9 mouse cellular contexts compared by ENCODE assay signal in genomic region chr4:148041611-148042191, GRCm38 (mm10). TPM values are rescaled to one million over a fixed set of nuclear protein-coding genes. Genes with fewer than 3 reads are reported as not detected.
DNase-seq lines count a peak whose midpoint lies in the region; ATAC-seq and TF ChIP-seq lines count a peak whose summit lies in the region.
"Had no signal": no experiment of that assay in that cellular context is flagged by ENCODE, and none has a peak within 500 bp of the region (broad histone marks: within the 10 kb centered on the region; RNA-seq: fewer than 3 reads in every experiment).

No protein-coding gene starts in this region.

- ATAC-seq in embryonic facial prominence, embryonic 12.5 days (ENCODE audit: insufficient number of reproducible peaks, insufficient read depth, low FRiP score, low TSS enrichment), result no peak
- no peak for ATAC-seq in heart, embryonic 16.5 days (replicated peaks; ENCODE audit: extremely low read depth, insufficient read depth, low FRiP score)

- no peaks in the 10 kb centered on the region; the same call in none of the 2 replicates for H3K36me3 ChIP-seq in testis, adult 2 months (ENCODE audit: control insufficient read depth, insufficient read depth, low read length)
- peaks cover 26% of the 10 kb centered on the region for H3K36me3 ChIP-seq in embryonic facial prominence, embryonic 12.5 days
- peaks cover 5% of the 10 kb centered on the region; the same call in 1 of the 2 replicates for H3K36me3 ChIP-seq in heart, embryonic 16.5 days (ENCODE audit: control insufficient read depth, insufficient read depth)

- H3K27ac ChIP-seq in testis, adult 2 months (ENCODE audit: control insufficient read depth, insufficient read depth, low read depth, low read length), result peak overlapping the region; percentile 69; the same call in 1 of the 2 replicates
- H3K27ac ChIP-seq in embryonic facial prominence, embryonic 12.5 days, result peak overlapping the region; percentile 89
- peak overlapping the region; percentile 81 for H3K27ac ChIP-seq in heart, embryonic 16.5 days (ENCODE audit: low read length)

- H3K4me3 ChIP-seq in testis, adult 2 months (ENCODE audit: control insufficient read depth, low read depth, low read length), result peak overlapping the region; percentile 53
- peak overlapping the region; percentile 55 for H3K4me3 ChIP-seq in embryonic facial prominence, embryonic 12.5 days
- peak overlapping the region; percentile 60 for H3K4me3 ChIP-seq in heart, embryonic 16.5 days (ENCODE audit: low read length)

- no peak for DNase-seq in testis, postnatal 10 days (ENCODE audit: low spot score)
- peak; percentile 63 for DNase-seq in kidney, postnatal 10 days
- DNase-seq in lung, postnatal 36 days, result peak; percentile 62
- DNase-seq in thymus, adult 18-20 months, result peak; percentile 28 to 42
- no peak for DNase-seq in layer of hippocampus, postnatal 10 days (ENCODE audit: low spot score in 2 of 2)

- peak overlapping the region; percentile 75 for H3K9ac ChIP-seq in embryonic facial prominence, embryonic 12.5 days
- peak overlapping the region; percentile 73 for H3K9ac ChIP-seq in heart, embryonic 16.5 days (ENCODE audit: low read length)

- TF ChIP-seq CTCF in testis, adult 2 months (IDR thresholded peaks at IDR 0.05; ENCODE audit: control insufficient read depth, insufficient read depth, insufficient replicate concordance, low read depth, low read length), result no peak

- H3K9me3 ChIP-seq in embryonic facial prominence, embryonic 12.5 days, result no peaks in the 10 kb centered on the region
- H3K9me3 ChIP-seq in heart, embryonic 16.5 days (replicated peaks; ENCODE audit: control insufficient read depth, low read length), result no peaks in the 10 kb centered on the region

- peak overlapping the region; percentile 89 for H3K4me2 ChIP-seq in embryonic facial prominence, embryonic 12.5 days (replicated peaks)
- H3K4me2 ChIP-seq in heart, embryonic 16.5 days (ENCODE audit: low read depth, low read length), result peak overlapping the region; percentile 80

- 3% methylated on average over 16 of the region's 16 CpGs for WGBS in embryonic facial prominence, embryonic 12.5 days
- 4% methylated on average over 16 of the region's 16 CpGs for WGBS in heart, embryonic 16.5 days

- no peak for TF ChIP-seq POLR2A in testis, adult 2 months (IDR thresholded peaks at IDR 0.05; ENCODE audit: control insufficient read depth, low read depth, low read length)

- H3K4me1 ChIP-seq in testis, adult 2 months (ENCODE audit: control insufficient read depth, insufficient read depth, low read length), result peaks cover 9% of the 10 kb centered on the region
- peaks cover 43% of the 10 kb centered on the region for H3K4me1 ChIP-seq in embryonic facial prominence, embryonic 12.5 days
- H3K4me1 ChIP-seq in heart, embryonic 16.5 days (ENCODE audit: control insufficient read depth, insufficient read depth, low read length), result peaks cover 30% of the 10 kb centered on the region

- no peaks in the 10 kb centered on the region for H3K27me3 ChIP-seq in testis, adult 2 months (ENCODE audit: control insufficient read depth, insufficient read depth, low read length)
- H3K27me3 ChIP-seq in embryonic facial prominence, embryonic 12.5 days, result no peaks in the 10 kb centered on the region
- no peaks in the 10 kb centered on the region for H3K27me3 ChIP-seq in heart, embryonic 16.5 days (ENCODE audit: control insufficient read depth, insufficient read depth, low read length)

RNA-seq across cellular contexts. Expression of gene Mthfr, which starts 2.8 kb away (rescaled TPM):
- polyA plus RNA-seq in testis, adult 2 months (2012; rRNA removed), result 31.8 and 34.7 TPM in 2 replicates
- 25.7 and 29.1 TPM in 2 replicates for polyA plus RNA-seq in embryonic facial prominence, embryonic 12.5 days (2016; fragmentation: Nextera tagmentation; extraction: Ambion mirVana)
- 11.7 and 13.9 TPM in 2 replicates for polyA plus RNA-seq in heart, embryonic 16.5 days (2015; fragmentation: Nextera tagmentation; extraction: Ambion mirVana)
- 10 to 100 TPM; 23.3 to 24.9 TPM for total RNA-seq in layer of hippocampus, postnatal 10 days (2021)

RNA-seq across cellular contexts. Expression of gene Clcn6, which starts 3.1 kb away (rescaled TPM):
- 9.8 and 12.7 TPM in 2 replicates for polyA plus RNA-seq in testis, adult 2 months (2012; rRNA removed)
- 10.5 and 10.6 TPM in 2 replicates for polyA plus RNA-seq in embryonic facial prominence, embryonic 12.5 days (2016; fragmentation: Nextera tagmentation; extraction: Ambion mirVana)
- 6.8 and 7.1 TPM in 2 replicates for polyA plus RNA-seq in heart, embryonic 16.5 days (2015; fragmentation: Nextera tagmentation; extraction: Ambion mirVana)
- total RNA-seq in layer of hippocampus, postnatal 10 days (2021), result 10 to 100 TPM; 67.8 to 70.3 TPM

RNA-seq across cellular contexts. Expression of gene Nppa, which starts 41.2 kb away (rescaled TPM):
- polyA plus RNA-seq in testis, adult 2 months (2012; rRNA removed), result not detected in 2 replicates
- polyA plus RNA-seq in embryonic facial prominence, embryonic 12.5 days (2016; fragmentation: Nextera tagmentation; extraction: Ambion mirVana), result 0.64 and 10.6 TPM in 2 replicates
- polyA plus RNA-seq in heart, embryonic 16.5 days (2015; fragmentation: Nextera tagmentation; extraction: Ambion mirVana), result 4,431 and 6,649 TPM in 2 replicates
- total RNA-seq in layer of hippocampus, postnatal 10 days (2021), result under 1 TPM in 1 of 2 experiments, not detected in 1; 0.43 TPM

RNA-seq across cellular contexts. Expression of gene Agtrap, which starts 46.1 kb away (rescaled TPM):
- 45.2 and 45.4 TPM in 2 replicates for polyA plus RNA-seq in testis, adult 2 months (2012; rRNA removed)
- 12.0 and 14.0 TPM in 2 replicates for polyA plus RNA-seq in embryonic facial prominence, embryonic 12.5 days (2016; fragmentation: Nextera tagmentation; extraction: Ambion mirVana)
- polyA plus RNA-seq in heart, embryonic 16.5 days (2015; fragmentation: Nextera tagmentation; extraction: Ambion mirVana), result 17.2 and 17.9 TPM in 2 replicates
- 1 to 10 TPM; 5.5 to 7.3 TPM for total RNA-seq in layer of hippocampus, postnatal 10 days (2021)

RNA-seq across cellular contexts. Expression of gene Nppb, which starts 56.1 kb away (rescaled TPM):
- polyA plus RNA-seq in testis, adult 2 months (2012; rRNA removed), result not detected in 2 replicates
- not detected in 2 replicates for polyA plus RNA-seq in embryonic facial prominence, embryonic 12.5 days (2016; fragmentation: Nextera tagmentation; extraction: Ambion mirVana)
- polyA plus RNA-seq in heart, embryonic 16.5 days (2015; fragmentation: Nextera tagmentation; extraction: Ambion mirVana), result 159 and 197 TPM in 2 replicates
- not detected for total RNA-seq in layer of hippocampus, postnatal 10 days (2021)
- polyA plus RNA-seq: brain, embryonic 14.5 days had no signal

Comparison
In these comparisons a context has a peak if more than half of its experiments do, and no peak if none do; other contexts are left out.
1. DNase-seq: peak in kidney, postnatal 10 days (single experiment), lung, postnatal 36 days (single experiment) and thymus, adult 18-20 months (2 of 2); none in testis, postnatal 10 days (single experiment) and layer of hippocampus, postnatal 10 days (0 of 2).
2. RNA of gene Nppa, which starts 41.2 kb away (polyA plus RNA-seq): 4,431 to 6,649 TPM in heart, embryonic 16.5 days; 0.64 to 10.6 TPM in embryonic facial prominence, embryonic 12.5 days and not detected in testis, adult 2 months; every median in the first group is over 100 times any median in the second.
3. Peak in every context shown above with its lines, with median percentiles within 50 percentile points of each other: H3K27ac ChIP-seq and H3K4me3 ChIP-seq.